Mouse (Mus musculus) midbrain, embryonic 16.5 days (tissue): ENCODE measurements at regions not wholly inside any gene's neighbourhood (a gene's known extent, or its start where the extent isn't known, plus 50 kb on each side); places are given as distances from the start of the nearest gene placed in this dataset.

ENCODE experiments used
- ATAC-seq: fragments of 200-750 bp; cut with Nextera tagmentation; 2 replicates; pipeline ENCODE4 v1.8.0; 2017; ENCODE audit warnings: moderate TSS enrichment
- H3K27ac ChIP-seq: fragments of 300-500 bp; sonication (generic); 2 replicates; pipeline ENCODE4 v1.5.1; 2014; ENCODE audit warnings: mild to moderate bottlenecking, low read length, mixed read lengths
- H3K27me3 ChIP-seq: fragments of 300-500 bp; sonication (generic); 2 replicates; pipeline ENCODE4 v1.6.1; 2014; ENCODE audit warnings: low read depth, low read length, mixed read lengths; ENCODE audit not compliant: control insufficient read depth, insufficient read depth
- H3K36me3 ChIP-seq: fragments of 300-500 bp; sonication (generic); 2 replicates; pipeline ENCODE4 v1.6.1; 2014; ENCODE audit warnings: mild to moderate bottlenecking, low read length, moderate library complexity, mixed read lengths; ENCODE audit not compliant: control insufficient read depth, insufficient read depth
- H3K4me1 ChIP-seq: fragments of 300-500 bp; sonication (generic); 2 replicates; pipeline ENCODE4 v1.6.1; 2014; ENCODE audit warnings: mild to moderate bottlenecking, low read length, mixed read lengths; ENCODE audit not compliant: control insufficient read depth, insufficient read depth
- H3K4me2 ChIP-seq: fragments of 300-500 bp; sonication (generic); 2 replicates; pipeline ENCODE4 v1.6.1; 2014; ENCODE audit warnings: mild to moderate bottlenecking, low read length, mixed read lengths
- H3K4me3 ChIP-seq: fragments of 300-500 bp; sonication (generic); 2 replicates; pipeline ENCODE4 v1.5.1; 2014; ENCODE audit warnings: low read depth, mild to moderate bottlenecking, low read length, moderate library complexity, mixed read lengths
- H3K9ac ChIP-seq: fragments of 300-500 bp; sonication (generic); 2 replicates; pipeline ENCODE4 v1.6.1; 2014; ENCODE audit warnings: low read depth, low read length, mixed read lengths
- H3K9me3 ChIP-seq: fragments of 300-500 bp; sonication (generic); replicated peaks from 2 replicates; pipeline ENCODE4 v1.6.1; 2014; ENCODE audit warnings: mild to moderate bottlenecking, low read length, mixed read lengths; ENCODE audit not compliant: control insufficient read depth, poor library complexity, severe bottlenecking
- WGBS: fragments of 180-500 bp; shearing (Covaris S2); extraction: QIAGEN DNeasy Blood & Tissue Kit; methylation state at CpG from one replicate; pipeline ENCODE4 v1.1.7; 2014; 5-methylcytosine and 5-hydroxymethylcytosine counted together

DNA sequence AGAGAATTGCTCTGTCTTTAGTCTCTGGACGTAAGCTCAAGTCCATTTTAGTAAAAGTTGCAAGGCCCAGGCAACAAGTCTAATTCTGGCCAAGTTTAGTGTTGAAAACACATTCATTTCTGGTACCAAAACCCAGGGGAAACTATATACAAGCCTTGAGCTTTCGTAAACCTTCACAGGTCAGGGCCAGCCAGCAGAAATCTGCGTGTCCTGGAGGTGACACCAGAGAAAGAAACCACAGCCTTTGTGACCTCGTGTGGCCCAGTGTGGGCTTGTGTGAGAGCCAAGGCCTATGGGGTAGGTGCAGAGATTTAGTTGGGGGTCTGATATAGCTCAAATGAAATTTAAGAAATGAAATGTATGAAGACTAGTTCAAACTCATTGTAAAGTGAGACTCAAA lies 69.6 kb upstream of the 1700021F07Rik start:
- Histone ChIP-seq H3K9ac (no peak overlapping the region), H3K4me2 (no peak overlapping the region), H3K9me3 (0 out of 2 replicates have a peak, but pooled peaks cover 6% of the 10 kb centered on the region), H3K4me3 (no peak overlapping the region), H3K36me3 (no peaks in the 10 kb centered on the region), H3K27me3 (no peaks in the 10 kb centered on the region), H3K27ac (no peak overlapping the region), H3K4me1 (no peaks in the 10 kb centered on the region)
- 89% methylated on average over 4 of the region's 4 CpGs for WGBS
- no peak for ATAC-seq

- H3K36me3 ChIP-seq, result no peaks in the 10 kb centered on the region
- 70% methylated on average over 14 of the region's 14 CpGs for WGBS
- H3K9ac ChIP-seq, result no peak overlapping the region
- no peaks in the 10 kb centered on the region for H3K27me3 ChIP-seq
- H3K27ac ChIP-seq, result no peak overlapping the region
- H3K9me3 ChIP-seq, result 0 out of 2 replicates have a peak, but pooled peaks cover 6% of the 10 kb centered on the region
- no peaks in the 10 kb centered on the region for H3K4me1 ChIP-seq
- ATAC-seq, result no peak
- H3K4me2 ChIP-seq, result no peak overlapping the region
- no peak overlapping the region for H3K4me3 ChIP-seq
Observed at GRCm38 (mm10) chr2:173453569-173454405, 68.6 kb upstream of the 1700021F07Rik start.

GRCm38 (mm10) chr2:173454741-173455140 lies 67.6 kb upstream of the 1700021F07Rik start:
- H3K27me3 ChIP-seq, result no peaks in the 10 kb centered on the region
- WGBS, result 93% methylated on average over 4 of the region's 4 CpGs
- H3K9me3 ChIP-seq, result 0 out of 2 replicates have a peak, but pooled peaks cover 6% of the 10 kb centered on the region
- H3K36me3 ChIP-seq, result no peaks in the 10 kb centered on the region
- no peak overlapping the region for H3K27ac ChIP-seq
- H3K4me2 ChIP-seq, result no peak overlapping the region
- H3K9ac ChIP-seq, result no peak overlapping the region
- no peaks in the 10 kb centered on the region for H3K4me1 ChIP-seq
- no peak for ATAC-seq
- no peak overlapping the region for H3K4me3 ChIP-seq

GRCm38 (mm10) chr2:173455216-173455615 lies 67.2 kb upstream of the 1700021F07Rik start:
- Histone ChIP-seq H3K36me3 (no peaks in the 10 kb centered on the region), H3K27ac (no peak overlapping the region), H3K9me3 (peaks cover 8% of the 10 kb centered on the region; the same call in 1 of the 2 replicates), H3K4me2 (no peak overlapping the region), H3K4me3 (no peak overlapping the region), H3K4me1 (no peaks in the 10 kb centered on the region), H3K27me3 (no peaks in the 10 kb centered on the region), H3K9ac (no peak overlapping the region)
- 86% methylated on average over 12 of the region's 12 CpGs for WGBS
- ATAC-seq, result no peak

DNA sequence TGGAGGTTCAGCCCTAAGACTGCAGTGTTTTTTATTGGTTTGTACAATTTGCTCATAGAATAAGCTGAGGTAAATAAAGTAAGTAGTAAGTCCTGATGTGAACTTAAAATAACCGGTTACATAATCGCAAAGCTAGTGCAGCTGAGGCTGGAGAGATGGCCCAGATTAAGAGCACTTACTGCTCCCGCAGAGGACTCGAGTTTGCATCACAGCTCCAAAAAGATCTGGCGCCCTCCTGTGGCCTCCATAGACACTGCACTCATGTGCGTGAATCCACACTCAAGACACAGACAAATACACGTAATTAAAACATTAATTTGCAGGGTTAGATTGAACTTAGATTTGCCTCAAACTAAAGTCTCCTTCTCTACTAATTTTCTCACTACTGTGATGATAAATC lies 66.3 kb upstream of the 1700021F07Rik start:
- no peak overlapping the region for H3K4me3 ChIP-seq
- no peak overlapping the region for H3K27ac ChIP-seq
- ATAC-seq, result no peak
- H3K9ac ChIP-seq, result no peak overlapping the region
- no peaks in the 10 kb centered on the region for H3K36me3 ChIP-seq
- peaks cover 10% of the 10 kb centered on the region; the same call in 1 of the 2 replicates for H3K9me3 ChIP-seq
- H3K4me2 ChIP-seq, result no peak overlapping the region
- no peaks in the 10 kb centered on the region for H3K27me3 ChIP-seq
- H3K4me1 ChIP-seq, result no peaks in the 10 kb centered on the region
- WGBS, result 84% methylated on average over 7 of the region's 7 CpGs

GRCm38 (mm10) chr2:173456924-173457623 lies 65.3 kb upstream of the 1700021F07Rik start:
- H3K4me1 ChIP-seq, result no peaks in the 10 kb centered on the region
- no peaks in the 10 kb centered on the region for H3K36me3 ChIP-seq
- H3K4me2 ChIP-seq, result no peak overlapping the region
- no peak overlapping the region for H3K4me3 ChIP-seq
- no peak overlapping the region for H3K9ac ChIP-seq
- ATAC-seq, result no peak
- WGBS, result 94% methylated on average over 9 of the region's 9 CpGs
- peaks cover 11% of the 10 kb centered on the region; the same call in 1 of the 2 replicates for H3K9me3 ChIP-seq
- no peak overlapping the region for H3K27ac ChIP-seq
- no peaks in the 10 kb centered on the region for H3K27me3 ChIP-seq

DNA sequence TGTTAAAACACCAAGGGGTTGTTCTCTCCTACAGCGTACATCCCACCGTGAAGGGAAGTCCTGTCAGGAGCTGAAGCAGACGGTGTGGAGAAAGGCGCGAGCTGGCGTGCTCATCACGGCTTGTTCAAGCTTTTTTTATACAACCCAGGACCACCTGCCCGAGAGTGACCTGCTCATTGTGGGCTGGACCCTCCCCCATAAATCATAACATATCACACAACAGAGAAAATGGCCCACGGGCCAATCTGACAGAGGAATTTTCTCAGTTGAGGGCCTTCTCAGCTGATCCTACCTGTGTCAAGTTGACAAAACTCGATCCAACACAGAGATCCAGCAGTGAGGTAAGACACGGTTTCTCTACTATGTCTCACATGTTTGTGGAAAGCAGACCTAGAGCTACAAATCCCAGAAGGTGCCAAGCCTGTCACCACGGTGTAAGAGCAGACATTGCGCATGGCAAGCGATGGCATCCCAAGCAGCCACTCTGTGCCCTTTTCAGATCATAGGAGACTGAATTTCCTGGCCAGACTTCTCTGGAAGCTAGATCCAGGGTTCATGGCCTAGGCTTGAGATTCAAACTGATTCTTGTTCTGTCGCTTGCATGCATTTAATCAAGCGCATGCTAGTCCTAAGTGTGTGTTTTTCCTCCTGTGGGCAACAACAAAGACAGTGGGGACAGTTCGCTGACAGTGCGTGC lies 64.6 kb upstream of the 1700021F07Rik start:
- no peak overlapping the region for H3K9ac ChIP-seq
- H3K4me3 ChIP-seq, result no peak overlapping the region
- H3K4me1 ChIP-seq, result no peaks in the 10 kb centered on the region
- H3K36me3 ChIP-seq, result no peaks in the 10 kb centered on the region
- no peak overlapping the region for H3K27ac ChIP-seq
- H3K27me3 ChIP-seq, result no peaks in the 10 kb centered on the region
- 93% methylated on average over 18 of the region's 18 CpGs for WGBS
- ATAC-seq, result no peak
- peaks cover 11% of the 10 kb centered on the region; the same call in 1 of the 2 replicates for H3K9me3 ChIP-seq
- H3K4me2 ChIP-seq, result no peak overlapping the region

DNA sequence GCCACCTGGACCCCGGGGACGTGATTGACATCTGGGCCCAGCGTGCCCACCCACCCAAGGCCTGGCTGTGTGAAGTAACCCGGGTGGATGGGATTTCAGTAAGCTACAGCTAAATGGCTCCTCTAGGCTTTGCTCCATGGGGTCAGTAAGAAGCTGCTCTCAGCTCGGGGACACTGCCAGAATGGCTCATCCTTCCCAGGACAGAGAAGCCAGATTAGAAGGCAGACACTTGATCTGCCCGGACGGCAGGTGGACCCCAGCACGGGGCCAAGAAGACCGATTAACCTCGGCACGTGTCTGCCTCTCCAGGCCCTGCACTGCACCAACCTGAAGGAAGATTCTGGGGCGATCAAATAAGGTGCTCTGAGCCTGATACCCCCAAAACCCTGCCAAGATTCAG lies 63.5 kb upstream of the 1700021F07Rik start:
- no peak overlapping the region for H3K4me3 ChIP-seq
- no peaks in the 10 kb centered on the region for H3K4me1 ChIP-seq
- peaks cover 11% of the 10 kb centered on the region; the same call in 1 of the 2 replicates for H3K9me3 ChIP-seq
- H3K36me3 ChIP-seq, result no peaks in the 10 kb centered on the region
- H3K27ac ChIP-seq, result no peak overlapping the region
- H3K4me2 ChIP-seq, result no peak overlapping the region
- WGBS, result 85% methylated on average over 12 of the region's 12 CpGs
- no peaks in the 10 kb centered on the region for H3K27me3 ChIP-seq
- no peak overlapping the region for H3K9ac ChIP-seq
- ATAC-seq, result no peak
